Mouse (Mus musculus) frontal cortex, adult 2 months (tissue): ENCODE data around the gene Gin1. TPM values are rescaled to one million over a fixed set of nuclear protein-coding genes. Genes with fewer than 3 reads are reported as not detected.
"Not testable (repeated sequence)": the region's sequence is repeated elsewhere in the genome, so short reads cannot be mapped to it uniquely, and the experiment has no call there.

ENCODE experiments used
- DNase-seq, 2 experiments: peaks; one replicate each; pipeline ENCODE4 v3.0.0; 2022; ENCODE audit warnings: low spot score in 1 of 2; ENCODE audit errors: extremely low spot score in 1 of 2
- polyA plus RNA-seq: library from polyadenylated mRNA; depleted of rRNA; stranded (reverse); fragments of >200 nt; gene quantifications from 2 replicates; pipeline ENCODE4 v1.2.3, GENCODE M21; 2012; rRNA removed

Gene Gin1
- polyA plus RNA-seq, result 9.8 and 11.5 TPM in 2 replicates

- peak; percentile 83 to 95 for DNase-seq
These were observed at the start of gene Gin1, which contains the start of gene Ppip5k2 for GRCm38 (mm10) chr1:97769904-97770753. Gin1 (plus strand) TSS chr1:97770172. Ppip5k2 (minus strand) TSS chr1:97770411.

GRCm38 (mm10) chr1:97726730-97727129, 43.2 kb upstream of the Gin1 start:
- DNase-seq, result no peak

GRCm38 (mm10) chr1:97729339-97729738, 40.6 kb upstream of the Gin1 start:
- DNase-seq, result no peak

GRCm38 (mm10) chr1:97743063-97743462, 26.9 kb upstream of the Gin1 start:
- no peak for DNase-seq

DNA sequence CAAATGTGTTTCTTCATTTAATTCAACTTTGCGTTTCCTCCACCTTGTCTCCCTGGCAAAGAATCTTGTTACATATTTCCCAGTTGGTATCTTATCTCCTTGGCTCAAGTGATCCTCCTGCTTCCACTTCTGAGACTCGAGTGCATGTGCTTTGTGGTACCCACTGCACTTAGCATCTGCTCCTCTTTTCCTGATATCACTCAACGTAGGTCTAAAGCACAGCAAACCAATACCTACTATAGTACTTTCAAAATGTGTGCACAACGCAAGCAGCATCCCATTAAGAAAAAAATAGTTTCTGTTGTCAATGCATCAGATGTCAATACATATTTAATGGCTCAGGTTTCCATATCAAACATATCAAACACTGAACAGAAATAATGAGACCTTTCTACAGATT, 24.3 kb upstream of the Gin1 start:
- DNase-seq, result no peak

GRCm38 (mm10) chr1:97746261-97746660, 23.7 kb upstream of the Gin1 start:
- no peak for DNase-seq

DNA sequence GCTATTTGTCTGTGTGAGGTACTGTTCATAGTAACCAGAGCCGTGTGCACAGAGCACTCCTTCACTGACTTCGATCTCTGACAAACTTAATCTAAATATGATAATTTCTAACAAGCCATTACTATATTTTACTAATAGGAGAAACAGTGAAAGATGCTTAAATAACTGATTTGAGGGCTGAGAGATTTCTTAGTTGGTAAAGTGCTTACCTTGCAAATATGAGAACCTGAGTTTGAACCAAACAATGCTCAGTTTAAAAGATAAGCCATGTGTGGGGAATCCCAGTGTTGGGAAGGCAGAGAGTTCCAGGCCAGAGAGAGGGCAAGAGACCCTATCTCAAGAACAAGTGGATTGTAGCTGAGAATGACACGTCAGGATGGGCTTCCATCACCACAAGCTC, 21.8 kb upstream of the Gin1 start:
- no peak for DNase-seq

GRCm38 (mm10) chr1:97753216-97753615, 16.8 kb upstream of the Gin1 start:
- DNase-seq, result no peak

DNA sequence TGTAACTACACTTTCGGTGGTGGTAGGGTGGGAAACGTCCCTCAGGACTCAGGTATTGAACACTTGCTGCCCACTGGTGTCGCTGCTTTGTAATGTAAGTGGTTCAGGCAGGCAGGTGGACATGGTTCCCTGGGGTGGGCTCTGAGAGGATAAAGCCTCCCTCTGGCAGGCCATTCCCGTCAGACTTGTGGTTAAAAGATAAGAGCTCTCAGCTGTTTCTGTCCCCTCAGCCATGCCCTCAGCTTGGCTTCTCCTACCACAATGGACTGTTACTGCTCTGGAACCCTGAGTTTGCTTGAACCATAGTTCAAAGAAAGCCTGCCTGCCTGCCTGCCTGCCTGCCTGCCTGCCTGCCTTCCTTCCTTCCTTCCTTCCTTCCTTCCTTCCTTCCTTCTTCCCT, 15.6 kb upstream of the Gin1 start:
- DNase-seq, result no peak

DNA sequence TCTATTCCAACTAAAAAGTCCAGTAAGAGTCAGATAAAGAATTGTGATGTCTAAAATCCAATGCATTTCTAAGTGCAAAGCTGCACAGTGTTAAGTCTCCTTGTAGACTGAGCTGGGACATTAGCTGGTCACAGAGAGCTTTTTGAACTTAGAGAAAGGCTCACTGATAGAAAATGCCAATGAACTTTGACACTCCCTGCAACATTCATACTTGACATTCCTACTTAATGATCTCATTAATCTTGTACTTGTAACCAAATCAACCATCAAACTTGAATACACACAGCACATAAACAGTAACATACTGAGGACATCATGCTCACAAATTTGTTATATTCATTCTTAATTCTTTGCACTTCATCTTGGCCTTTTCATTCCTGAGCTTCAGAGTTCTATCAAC, 10.1 kb upstream of the Gin1 start:
- no peak for DNase-seq

DNA sequence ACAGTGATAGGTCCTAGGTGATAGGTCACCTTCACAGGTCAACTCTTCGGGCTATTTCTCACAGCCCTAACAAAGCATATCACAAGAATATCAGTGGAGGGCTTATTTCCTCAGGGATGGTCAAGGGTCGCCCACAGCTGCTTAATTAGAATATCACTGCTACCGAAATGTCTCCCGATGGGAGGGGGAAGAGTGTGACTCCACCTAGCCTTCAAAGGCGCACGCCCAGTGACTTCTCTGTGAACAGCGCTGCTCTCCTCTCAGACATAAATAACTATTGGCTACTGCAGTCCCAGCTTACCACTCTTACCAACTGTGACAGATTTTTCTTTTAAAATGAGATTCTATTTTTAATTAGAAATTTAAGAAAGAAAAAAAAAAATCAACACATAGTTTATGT, 9.4 kb upstream of the Gin1 start:
- no peak for DNase-seq

- no peak for DNase-seq
These were observed 8.5 kb upstream of the Gin1 start for GRCm38 (mm10) chr1:97761477-97761876.

- not testable (repeated sequence) for DNase-seq
These were observed 4.3 kb upstream of the Gin1 start for GRCm38 (mm10) chr1:97765712-97766111.

- DNase-seq, result no peak
These were observed 1.9 kb upstream of the Gin1 start for GRCm38 (mm10) chr1:97768089-97768488.

DNA sequence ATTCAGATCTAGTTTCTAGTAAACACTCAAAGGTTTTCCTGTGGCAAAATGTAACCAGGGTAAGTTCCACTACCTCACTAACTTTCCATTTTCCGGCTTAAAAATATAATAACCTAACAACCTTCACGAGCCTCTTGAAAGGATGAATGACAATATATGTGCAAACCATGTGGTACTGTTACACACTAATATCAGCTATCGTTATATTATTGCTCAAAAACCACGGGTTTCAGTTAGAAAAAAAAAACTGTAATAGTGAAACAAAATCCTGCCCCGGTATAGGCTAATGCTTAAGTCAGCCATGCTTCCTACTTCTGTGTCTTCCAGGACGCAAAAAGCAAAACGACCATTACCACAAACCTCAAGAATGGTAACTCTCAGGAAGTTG, 1.1 kb upstream of the Gin1 start:
- DNase-seq, result no peak

- peak in 1 of 2 experiments; percentile 31 for DNase-seq
These were observed 573 bp upstream of the Gin1 start for GRCm38 (mm10) chr1:97769294-97769903.

- DNase-seq, result no peak
These were observed 1.1 kb downstream of the Gin1 start for GRCm38 (mm10) chr1:97771118-97771517.

- no peak for DNase-seq
These were observed 1.8 kb downstream of the Gin1 start for GRCm38 (mm10) chr1:97771727-97772126.

DNA sequence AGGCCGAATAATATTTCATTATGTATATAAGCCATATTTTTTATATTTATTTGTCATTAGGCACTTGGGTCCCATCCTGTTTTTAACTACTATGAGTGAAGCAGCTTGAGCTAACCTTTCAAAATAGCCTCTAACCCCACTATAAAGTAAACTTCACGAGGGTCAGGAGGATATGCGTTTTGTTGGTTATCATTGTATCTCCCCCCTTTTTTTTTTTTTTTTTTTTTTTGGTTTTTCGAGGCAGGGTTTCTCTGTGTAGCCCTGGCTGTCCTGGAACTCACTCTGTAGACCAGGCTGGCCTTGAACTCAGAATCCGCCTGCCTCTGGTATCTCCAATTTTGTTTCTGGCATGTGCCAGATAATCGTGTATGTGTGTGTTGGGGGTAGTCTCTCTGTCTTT, 3.4 kb downstream of the Gin1 start:
- no peak for DNase-seq

GRCm38 (mm10) chr1:97773973-97774372, 4.0 kb downstream of the Gin1 start:
- DNase-seq, result no peak

DNA sequence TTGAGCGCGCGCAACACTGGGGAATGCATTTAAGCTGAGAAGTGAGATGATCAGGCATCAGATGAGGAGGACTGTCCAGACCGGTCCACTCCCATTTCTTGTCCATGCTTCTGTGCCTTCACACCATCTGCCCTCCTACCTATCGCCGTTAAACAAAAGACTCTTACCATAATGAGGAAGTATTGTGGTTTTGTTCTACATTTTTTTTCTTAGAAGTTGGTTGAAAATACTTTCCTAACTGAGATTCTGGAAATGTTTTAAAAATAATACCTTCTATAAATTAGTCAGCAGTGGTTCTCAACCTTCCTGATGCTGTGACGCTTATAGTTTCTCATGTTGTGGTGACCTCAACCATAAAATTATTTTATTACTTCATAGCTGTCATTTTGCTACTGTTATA, 11.7 kb downstream of the Gin1 start:
- no peak for DNase-seq

DNA sequence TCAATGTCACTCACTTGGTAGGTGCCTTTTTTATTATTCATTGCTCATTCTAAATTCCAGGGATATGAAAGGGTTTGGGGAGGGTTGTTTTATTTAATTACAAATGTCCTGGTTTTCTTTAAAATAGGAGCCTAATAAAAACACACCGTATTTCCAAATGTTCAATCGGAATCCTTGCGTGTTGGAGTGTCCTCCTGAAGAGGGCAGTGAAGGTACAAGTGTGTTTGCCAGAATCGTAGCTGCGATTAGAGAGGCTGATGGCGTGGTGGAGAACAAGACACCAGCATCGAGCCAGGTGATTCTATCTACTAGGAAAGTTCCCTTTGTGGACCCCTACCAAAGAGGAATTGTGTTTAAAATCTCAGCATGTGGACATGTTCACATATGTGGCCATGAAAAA, 15.0 kb downstream of the Gin1 start:
- DNase-seq, result no peak
